Mouse (Mus musculus) hindbrain, embryonic 14.5 days (tissue): ENCODE data around the gene Pik3r1. TPM values are rescaled to one million over a fixed set of nuclear protein-coding genes. Genes with fewer than 3 reads are reported as not detected.

Source experiments
- ATAC-seq: fragments of 200-750 bp; cut with Nextera tagmentation; 2 replicates; pipeline ENCODE4 v1.8.0; 2017; ENCODE audit warnings: moderate number of reproducible peaks, mild to moderate bottlenecking, moderate TSS enrichment, moderate library complexity; ENCODE audit not compliant: low FRiP score
- DNase-seq: peaks from one replicate; pipeline ENCODE4 v3.0.0-alpha.2; 2015; ENCODE audit warnings: low spot score
- H3K27ac ChIP-seq: fragments of 300-500 bp; sonication (generic); 2 replicates; pipeline ENCODE4 v1.5.1; 2014; ENCODE audit warnings: mild to moderate bottlenecking, moderate library complexity
- H3K27me3 ChIP-seq: fragments of 300-500 bp; sonication (generic); 2 replicates; pipeline ENCODE4 v1.6.1; 2014; ENCODE audit warnings: mild to moderate bottlenecking, low read length, mixed read lengths; ENCODE audit not compliant: control insufficient read depth, insufficient read depth
- H3K36me3 ChIP-seq: fragments of 300-500 bp; sonication (generic); replicated peaks from 2 replicates; pipeline ENCODE4 v1.6.1; 2014; ENCODE audit not compliant: control insufficient read depth, insufficient read depth
- H3K4me1 ChIP-seq: fragments of 300-500 bp; sonication (generic); replicated peaks from 2 replicates; pipeline ENCODE4 v1.6.1; 2014; ENCODE audit warnings: antibody characterized with exemption, low read length, mixed read lengths; ENCODE audit not compliant: control insufficient read depth, insufficient read depth
- H3K4me2 ChIP-seq: fragments of 300-500 bp; sonication (generic); replicated peaks from 2 replicates; pipeline ENCODE4 v1.6.1; 2014; ENCODE audit warnings: mild to moderate bottlenecking, moderate library complexity
- H3K4me3 ChIP-seq: fragments of 300-500 bp; sonication (generic); replicated peaks from 2 replicates; pipeline ENCODE4 v1.5.1; 2014; ENCODE audit warnings: mild to moderate bottlenecking, low read length
- H3K9ac ChIP-seq: fragments of 300-500 bp; sonication (generic); 2 replicates; pipeline ENCODE4 v1.6.1; 2014
- H3K9me3 ChIP-seq: fragments of 300-500 bp; sonication (generic); 2 replicates; pipeline ENCODE4 v1.6.1; 2016; ENCODE audit warnings: low read length; ENCODE audit not compliant: control insufficient read depth
- WGBS: fragments of 180-500 bp; shearing (Covaris S2); extraction: QIAGEN DNeasy Blood & Tissue Kit; methylation state at CpG from one replicate; pipeline ENCODE4 v1.1.7; 2014; 5-methylcytosine and 5-hydroxymethylcytosine counted together
- polyA plus RNA-seq: library from polyadenylated mRNA; unstranded; fragments of >200 nt; fragmentation: Nextera tagmentation; extraction: Ambion mirVana; gene quantifications from 2 replicates; pipeline ENCODE4 v1.2.1, GENCODE M21; 2014

The Pik3r1 gene
- 86.7 and 94.5 TPM in 2 replicates for polyA plus RNA-seq

DNA sequence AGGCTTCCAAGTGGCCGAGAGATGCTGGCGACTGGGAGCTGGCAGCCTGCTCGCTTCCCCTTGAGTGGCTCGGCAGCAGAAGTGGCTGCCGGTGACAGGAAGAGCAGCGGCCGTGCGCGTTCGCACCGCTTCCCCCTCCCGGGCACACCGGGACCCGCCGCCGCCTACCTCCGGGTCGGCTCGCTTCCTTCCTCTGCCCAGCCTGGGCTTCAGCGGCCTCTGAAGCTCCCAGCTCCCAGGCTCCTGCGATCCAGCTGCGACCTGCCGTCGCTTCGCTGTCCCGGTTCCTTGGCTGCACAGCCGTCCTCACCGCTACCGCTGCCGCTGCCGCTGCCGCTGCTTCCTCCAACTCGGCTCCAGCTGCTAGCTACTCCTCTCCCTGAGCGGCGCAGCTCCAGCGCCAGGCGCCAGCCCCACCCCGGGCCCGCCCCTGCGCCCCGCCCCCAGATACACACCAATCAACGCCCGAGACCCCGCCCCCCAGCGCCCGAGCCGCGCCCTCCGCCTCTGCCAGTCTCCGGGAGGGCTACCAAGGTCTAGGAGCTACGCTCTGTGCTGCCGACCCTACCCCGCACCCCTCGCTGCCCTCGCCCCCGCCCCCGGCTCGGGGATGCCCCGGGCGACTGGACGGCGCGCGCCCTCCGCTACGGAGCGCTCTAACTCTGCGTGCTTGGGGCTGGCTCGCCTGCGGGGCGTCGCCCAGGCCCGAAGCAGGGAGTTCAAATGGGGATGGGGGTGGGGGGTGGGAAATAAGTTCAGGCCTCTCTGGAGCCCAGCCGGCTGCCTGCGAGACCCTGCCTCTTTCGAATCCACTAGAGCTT, at the start of gene Pik3r1:
Gene Pik3r1, minus strand, starts transcription at position 409 of the 821 bp plus-strand sequence.
- Histone ChIP-seq H3K9ac (peak within 1 kb of the TSS; percentile 90), H3K4me1 (peaks cover 19% of the 10 kb centered on the region), H3K36me3 (no peaks in the 10 kb centered on the region), H3K27me3 (no peaks in the 10 kb centered on the region), H3K27ac (peak within 1 kb of the TSS; percentile 96), H3K4me3 (peak within 1 kb of the TSS; percentile 86), H3K9me3 (no peaks in the 10 kb centered on the region), H3K4me2 (peak within 1 kb of the TSS; percentile 67)
- WGBS: 2% methylated on average over 73 of the region's 76 CpGs
- ATAC-seq (peak; percentile 98), DNase-seq (peak; percentile 94)

DNA sequence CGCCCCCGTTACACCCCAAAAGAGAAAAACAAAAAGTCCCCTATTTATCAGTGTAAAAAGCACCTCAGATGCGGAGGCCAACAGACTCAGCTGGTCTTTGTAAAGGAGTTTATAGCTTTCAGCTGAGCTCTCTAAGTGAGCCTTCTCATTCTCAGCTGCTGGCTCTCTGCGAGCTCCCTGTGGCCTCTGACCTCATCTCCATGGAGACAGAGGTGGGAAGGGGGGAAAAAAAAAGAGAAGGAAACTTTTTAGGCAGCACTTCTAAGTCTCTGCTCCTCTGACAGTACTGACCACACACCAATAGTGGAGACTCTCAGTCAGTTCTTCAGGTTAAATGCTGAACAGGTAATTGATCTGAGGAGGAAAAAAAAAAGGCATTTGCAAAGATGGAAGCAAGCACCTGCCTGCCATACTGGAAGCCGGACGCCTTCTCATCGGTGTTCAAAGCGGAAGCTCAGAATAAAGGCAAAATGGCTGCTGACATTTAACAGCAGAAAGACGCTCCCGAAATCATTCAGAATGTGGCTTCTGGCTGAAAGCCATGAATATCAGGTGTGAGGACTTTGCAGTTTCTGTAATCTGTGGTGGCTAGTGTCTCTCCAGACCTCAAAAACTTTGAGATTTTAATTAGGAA, 45.4 kb upstream of the Pik3r1 start:
- no peaks in the 10 kb centered on the region for H3K9me3 ChIP-seq
- peak; percentile 62; the same call in 1 of the 2 replicates for ATAC-seq
- H3K27me3 ChIP-seq: no peaks in the 10 kb centered on the region
- peak; percentile 48 for DNase-seq
- WGBS: 8% methylated on average over 10 of the region's 10 CpGs
- no peaks in the 10 kb centered on the region for H3K36me3 ChIP-seq
- peak overlapping the region; percentile 10 for H3K4me2 ChIP-seq
- H3K9ac ChIP-seq: no peak overlapping the region
- H3K4me3 ChIP-seq: no peak overlapping the region
- H3K4me1 ChIP-seq: 0 out of 2 replicates have a peak, but pooled peaks cover 12% of the 10 kb centered on the region
- no peak overlapping the region for H3K27ac ChIP-seq

GRCm38 (mm10) chr13:101812341-101812740, 44.3 kb upstream of the Pik3r1 start:
- no peak overlapping the region for H3K4me3 ChIP-seq
- no peak for ATAC-seq
- DNase-seq: no peak
- H3K36me3 ChIP-seq: no peaks in the 10 kb centered on the region
- no peak overlapping the region for H3K27ac ChIP-seq
- H3K27me3 ChIP-seq: no peaks in the 10 kb centered on the region
- 77% methylated on average over 5 of the region's 5 CpGs for WGBS
- no peak overlapping the region for H3K9ac ChIP-seq
- H3K4me2 ChIP-seq: no peak overlapping the region
- H3K4me1 ChIP-seq: 0 out of 2 replicates have a peak, but pooled peaks cover 12% of the 10 kb centered on the region
- no peaks in the 10 kb centered on the region for H3K9me3 ChIP-seq

DNA sequence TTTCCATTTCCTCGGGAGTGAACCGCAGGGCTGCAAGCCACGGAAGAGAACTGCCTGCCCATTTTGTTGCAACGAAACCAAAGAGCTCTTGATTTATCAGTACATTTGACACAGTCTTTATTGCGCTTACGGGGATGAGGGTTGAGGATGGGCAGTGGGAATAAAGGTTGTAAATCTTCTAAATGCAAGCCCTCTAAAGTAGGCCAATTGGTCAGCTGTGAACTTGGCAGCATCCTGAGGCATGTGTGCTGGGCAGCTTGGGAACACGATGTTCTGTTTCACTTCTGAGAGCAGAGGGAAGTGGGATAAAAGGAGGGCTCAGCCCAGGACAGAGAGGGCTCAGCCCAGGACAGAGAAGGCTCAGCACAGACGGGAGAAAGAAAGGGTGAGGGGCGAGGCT, 43.9 kb upstream of the Pik3r1 start:
- no peak overlapping the region for H3K4me2 ChIP-seq
- H3K9me3 ChIP-seq: no peaks in the 10 kb centered on the region
- H3K4me3 ChIP-seq: no peak overlapping the region
- no peaks in the 10 kb centered on the region for H3K27me3 ChIP-seq
- H3K27ac ChIP-seq: no peak overlapping the region
- 0 out of 2 replicates have a peak, but pooled peaks cover 12% of the 10 kb centered on the region for H3K4me1 ChIP-seq
- 45% methylated on average over 9 of the region's 9 CpGs for WGBS
- ATAC-seq (no peak), DNase-seq (no peak)
- H3K36me3 ChIP-seq: no peaks in the 10 kb centered on the region
- no peak overlapping the region for H3K9ac ChIP-seq

DNA sequence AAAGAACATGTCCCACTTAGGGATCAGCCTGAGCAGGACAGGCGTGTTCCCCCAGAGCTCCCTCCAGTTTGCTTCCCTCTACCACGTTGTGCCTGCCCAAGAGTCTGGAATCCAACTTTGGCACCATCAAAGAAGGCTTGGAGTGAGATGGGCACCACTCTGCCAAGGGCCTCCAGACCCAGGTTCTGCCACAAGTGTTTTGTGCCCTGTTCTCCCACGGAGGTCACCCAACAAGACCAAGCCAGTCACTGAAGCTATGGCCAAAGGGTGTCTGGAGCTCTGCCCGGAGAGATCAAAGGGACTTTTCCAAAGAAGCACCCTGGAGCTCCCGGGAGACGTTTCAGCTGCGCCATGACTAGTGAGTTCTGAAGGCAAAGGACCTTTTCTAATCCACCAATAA, 42.6 kb upstream of the Pik3r1 start:
- H3K4me2 ChIP-seq: no peak overlapping the region
- no peak overlapping the region for H3K4me3 ChIP-seq
- H3K27me3 ChIP-seq: no peaks in the 10 kb centered on the region
- DNase-seq: no peak
- no peaks in the 10 kb centered on the region for H3K36me3 ChIP-seq
- H3K9ac ChIP-seq: no peak overlapping the region
- ATAC-seq: no peak
- WGBS: 72% methylated on average over 7 of the region's 7 CpGs
- H3K9me3 ChIP-seq: no peaks in the 10 kb centered on the region
- no peak overlapping the region for H3K27ac ChIP-seq
- H3K4me1 ChIP-seq: 0 out of 2 replicates have a peak, but pooled peaks cover 12% of the 10 kb centered on the region

GRCm38 (mm10) chr13:101809796-101810195, 41.8 kb upstream of the Pik3r1 start:
- Histone ChIP-seq H3K27me3 (no peaks in the 10 kb centered on the region), H3K27ac (no peak overlapping the region), H3K4me3 (no peak overlapping the region), H3K4me1 (0 out of 2 replicates have a peak, but pooled peaks cover 12% of the 10 kb centered on the region), H3K4me2 (no peak overlapping the region), H3K36me3 (no peaks in the 10 kb centered on the region), H3K9ac (no peak overlapping the region), H3K9me3 (no peaks in the 10 kb centered on the region)
- DNase-seq: no peak
- ATAC-seq: no peak
- WGBS: 89% methylated on average over 3 of the region's 3 CpGs

DNA sequence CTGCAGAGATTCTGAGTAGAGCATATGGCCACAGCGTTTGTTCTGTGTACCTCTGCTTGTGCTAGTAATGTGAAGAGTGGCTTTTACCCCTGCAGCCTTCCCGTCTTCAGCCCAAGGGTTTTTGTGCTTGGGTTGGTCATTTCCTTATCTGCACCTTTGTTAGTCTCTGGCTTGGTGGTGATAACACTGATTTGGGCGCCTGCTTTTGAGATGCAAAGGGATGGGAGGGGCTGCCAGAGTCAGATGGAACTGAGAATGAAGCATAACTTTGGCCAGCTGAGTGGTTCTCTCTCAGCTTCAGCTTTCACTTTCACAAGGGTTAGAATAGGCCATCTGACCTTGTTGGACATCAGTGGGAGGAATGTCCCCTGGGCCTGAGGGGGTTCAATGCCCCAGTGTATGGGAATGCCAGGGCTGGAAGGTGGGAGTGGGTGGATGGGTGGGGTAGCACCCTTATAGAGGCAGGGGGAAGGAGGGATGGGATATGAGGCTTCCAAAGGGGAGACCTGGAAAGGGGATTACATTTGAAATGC, 37.6 kb upstream of the Pik3r1 start:
- Histone ChIP-seq H3K9me3 (no peaks in the 10 kb centered on the region), H3K4me3 (no peak overlapping the region), H3K9ac (no peak overlapping the region), H3K36me3 (no peaks in the 10 kb centered on the region), H3K27me3 (no peaks in the 10 kb centered on the region), H3K4me1 (0 out of 2 replicates have a peak, but pooled peaks cover 4% of the 10 kb centered on the region), H3K27ac (no peak overlapping the region), H3K4me2 (no peak overlapping the region)
- DNase-seq: no peak
- ATAC-seq: no peak
- WGBS: 68% methylated on average over 3 of the region's 3 CpGs

DNA sequence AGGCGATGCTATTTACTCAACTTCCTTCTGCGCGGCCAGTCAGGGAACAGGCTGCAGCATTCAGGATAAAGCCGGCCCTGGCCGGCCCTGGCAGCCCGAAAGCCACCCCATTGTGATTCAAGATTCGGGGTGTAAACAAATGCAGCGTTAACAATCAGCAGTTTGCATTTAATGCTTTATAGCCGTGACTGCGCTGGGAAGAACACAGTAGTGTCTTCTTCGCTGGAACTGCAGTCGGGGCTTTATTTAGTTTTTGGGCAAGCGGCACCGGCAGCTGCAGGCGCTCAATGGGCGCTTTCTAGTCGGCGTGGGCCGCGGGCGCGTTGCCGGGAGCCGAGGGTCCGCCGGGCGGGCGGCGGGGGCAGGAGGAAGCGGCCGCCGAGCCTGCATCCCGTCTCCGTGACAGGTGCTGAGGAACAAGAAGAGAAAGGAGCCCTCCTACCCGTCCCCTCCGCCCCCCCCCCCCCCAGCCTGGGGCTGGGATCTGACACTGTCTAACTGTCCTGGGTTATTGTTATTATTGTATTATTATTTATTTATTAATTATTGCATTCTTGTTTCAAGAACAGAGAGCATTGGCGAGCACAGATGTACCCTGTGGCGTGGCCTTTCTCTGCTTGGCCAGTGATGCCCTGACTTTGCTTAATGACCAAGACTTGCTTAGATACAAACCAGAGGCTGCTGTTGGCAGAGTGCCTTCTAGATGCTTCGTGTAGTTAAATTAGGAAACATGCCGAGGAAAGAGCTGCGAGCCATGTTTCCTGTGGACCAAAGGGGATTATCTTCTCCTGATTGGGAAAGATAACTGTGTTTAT, 33.6 kb upstream of the Pik3r1 start:
- peak; percentile 92 for ATAC-seq

More for the DNA sequence above, 33.6 kb upstream of the Pik3r1 start:
- no peaks in the 10 kb centered on the region for H3K27me3 ChIP-seq
- 0 out of 2 replicates have a peak, but pooled peaks cover 4% of the 10 kb centered on the region for H3K4me1 ChIP-seq
- H3K27ac ChIP-seq: peak overlapping the region; percentile 84
- H3K9ac ChIP-seq: peak overlapping the region; percentile 72
- peak overlapping the region; percentile 73 for H3K4me2 ChIP-seq
- 1% methylated on average over 38 of the region's 41 CpGs for WGBS
- H3K4me3 ChIP-seq: peak overlapping the region; percentile 35
- peak; percentile 79 for DNase-seq
- H3K36me3 ChIP-seq: no peaks in the 10 kb centered on the region
- H3K9me3 ChIP-seq: no peaks in the 10 kb centered on the region
